Mouse (Mus musculus) cerebellum, adult 2 months (tissue): ENCODE measurements around the gene Slc12a7.

Experiments
- CTCF ChIP-seq: fragments of 200-500 bp; IDR thresholded peaks from 2 replicates; pipeline ENCODE4 v1.5.1; 2011; ENCODE audit warnings: low read depth, mild to moderate bottlenecking, control low read depth, low read length, moderate library complexity, borderline replicate concordance; ENCODE audit not compliant: insufficient read depth
- POLR2A ChIP-seq: fragments of 200-500 bp; IDR thresholded peaks from 2 replicates; pipeline ENCODE4 v1.6.1; 2011; ENCODE audit warnings: low read length, control low read depth, borderline replicate concordance; ENCODE audit not compliant: insufficient read depth

DNA sequence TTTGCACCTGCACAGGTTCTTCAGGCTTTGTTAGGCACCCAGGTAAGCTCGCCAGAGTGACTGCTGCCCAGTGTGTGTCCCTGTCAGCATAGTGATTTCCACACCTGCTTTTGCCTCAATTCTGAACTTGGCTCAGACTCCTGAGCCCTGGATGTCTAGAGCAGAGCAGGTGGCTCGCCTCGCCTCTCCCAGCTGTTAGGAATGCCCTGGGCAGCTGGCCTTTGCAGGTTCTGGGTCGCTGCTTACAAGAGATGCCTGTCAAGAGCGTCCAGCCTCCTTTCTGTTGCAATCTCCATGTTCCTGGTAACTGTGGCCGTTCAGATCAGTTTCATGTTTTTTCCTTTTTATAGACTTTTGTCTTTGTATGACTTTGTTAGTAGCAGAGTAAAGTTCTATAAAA is 83.4 kb downstream of the Slc12a7 start:
- TF ChIP-seq CTCF, result no peak
- TF ChIP-seq POLR2A, result no peak
